Mouse (Mus musculus) lung, embryonic 16.5 days (tissue): Measurements from ENCODE around the gene Cct4. TPM values are rescaled to one million over a fixed set of nuclear protein-coding genes. Genes with fewer than 3 reads are reported as not detected.

Source experiments
- ATAC-seq: fragments of 200-750 bp; cut with Nextera tagmentation; 2 replicates; pipeline ENCODE4 v1.8.0; 2017; ENCODE audit warnings: low read depth, mild to moderate bottlenecking, moderate library complexity
- H3K27ac ChIP-seq: fragments of 300-500 bp; sonication (generic); 2 replicates; pipeline ENCODE4 v1.5.1; 2014; ENCODE audit warnings: mild to moderate bottlenecking, control low read depth, low read length
- H3K27me3 ChIP-seq: fragments of 300-500 bp; sonication (generic); 2 replicates; pipeline ENCODE4 v1.6.1; 2014; ENCODE audit warnings: low read depth, low read length, mixed read lengths; ENCODE audit not compliant: control insufficient read depth, insufficient read depth
- H3K36me3 ChIP-seq: fragments of 300-500 bp; sonication (generic); 2 replicates; pipeline ENCODE4 v1.6.1; 2014; ENCODE audit warnings: low read length; ENCODE audit not compliant: control insufficient read depth, insufficient read depth
- H3K4me1 ChIP-seq: fragments of 300-500 bp; sonication (generic); replicated peaks from 2 replicates; pipeline ENCODE4 v1.6.1; 2014; ENCODE audit warnings: low read length, mixed read lengths; ENCODE audit not compliant: control insufficient read depth, insufficient read depth
- H3K4me2 ChIP-seq: fragments of 300-500 bp; sonication (generic); 2 replicates; pipeline ENCODE4 v1.6.1; 2014; ENCODE audit warnings: low read depth, low read length, control low read depth
- H3K4me3 ChIP-seq: fragments of 300-500 bp; sonication (generic); 2 replicates; pipeline ENCODE4 v1.5.1; 2014; ENCODE audit warnings: mild to moderate bottlenecking, low read length, control low read depth
- H3K9ac ChIP-seq: fragments of 300-500 bp; sonication (generic); 2 replicates; pipeline ENCODE4 v1.6.1; 2014; ENCODE audit warnings: low read length, control low read depth
- H3K9me3 ChIP-seq: fragments of 300-500 bp; sonication (generic); 2 replicates; pipeline ENCODE4 v1.6.1; 2016; ENCODE audit warnings: low read length; ENCODE audit not compliant: control insufficient read depth
- WGBS: fragments of 180-500 bp; shearing (Covaris S2); extraction: QIAGEN DNeasy Blood & Tissue Kit; methylation state at CpG from one replicate; pipeline ENCODE4 v1.1.7; 2014; 5-methylcytosine and 5-hydroxymethylcytosine counted together
- polyA plus RNA-seq: library from polyadenylated mRNA; unstranded; fragments of >200 nt; fragmentation: Nextera tagmentation; extraction: Ambion mirVana; gene quantifications from 2 replicates; pipeline ENCODE4 v1.2.1, GENCODE M21; 2015

Cct4 gene
- 237 and 240 TPM in 2 replicates for polyA plus RNA-seq

DNA sequence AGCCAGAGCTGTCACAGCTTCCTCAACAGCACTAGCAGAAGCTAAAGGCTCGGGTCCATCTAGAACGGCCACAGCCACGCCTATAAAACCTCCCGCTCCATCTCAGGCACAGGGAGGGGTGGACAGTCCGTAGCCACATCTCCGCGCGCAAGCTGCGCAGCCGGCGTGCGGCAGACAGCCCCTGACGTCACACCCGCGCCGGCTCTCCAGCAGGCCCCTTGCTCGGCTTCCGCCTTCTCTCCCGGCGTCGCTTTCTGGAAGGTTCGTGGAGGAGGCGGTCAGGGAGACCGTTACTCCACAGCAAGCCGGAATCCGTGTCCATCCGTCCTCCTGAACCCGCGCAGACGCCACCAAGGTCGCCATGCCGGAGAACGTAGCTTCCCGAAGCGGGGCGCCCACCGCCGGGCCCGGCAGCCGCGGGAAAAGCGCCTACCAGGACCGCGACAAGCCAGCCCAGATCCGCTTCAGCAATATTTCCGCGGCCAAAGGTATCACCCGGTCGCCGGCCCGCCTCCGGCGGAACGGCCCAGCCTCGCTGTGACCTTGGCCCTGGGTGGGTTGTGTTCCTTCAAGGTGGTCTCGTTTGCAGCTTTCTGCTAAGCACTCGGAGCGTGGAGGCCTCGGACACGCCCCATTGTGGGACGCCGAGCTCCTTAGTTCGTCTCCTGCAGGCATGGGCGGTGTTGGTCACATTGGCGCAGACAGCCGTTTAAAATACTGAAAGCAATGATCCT is at the start of gene Cct4:
TSS of gene Cct4 (plus strand) at position 127 of the 734 bp plus-strand sequence.
- Histone ChIP-seq H3K36me3 (peaks cover 14% of the 10 kb centered on the region), H3K27me3 (no peaks in the 10 kb centered on the region), H3K9ac (peak within 1 kb of the TSS; percentile 88), H3K4me3 (peak within 1 kb of the TSS; percentile 97), H3K4me2 (peak within 1 kb of the TSS; percentile 91), H3K4me1 (peaks cover 8% of the 10 kb centered on the region), H3K9me3 (no peaks in the 10 kb centered on the region), H3K27ac (peak within 1 kb of the TSS; percentile 95)
- peak; percentile 99 for ATAC-seq
- under 1% methylated on average over 64 of the region's 66 CpGs for WGBS

- no peaks in the 10 kb centered on the region for H3K4me1 ChIP-seq
- H3K9ac ChIP-seq = no peak overlapping the region
- 87% methylated on average over 1 of the region's 1 CpGs for WGBS
- no peak overlapping the region for H3K4me3 ChIP-seq
- H3K27me3 ChIP-seq = no peaks in the 10 kb centered on the region
- H3K27ac ChIP-seq = no peak overlapping the region
- H3K4me2 ChIP-seq = no peak overlapping the region
- H3K36me3 ChIP-seq = no peaks in the 10 kb centered on the region
- no peaks in the 10 kb centered on the region for H3K9me3 ChIP-seq
- no peak for ATAC-seq
Observed at GRCm38 (mm10) chr11:22949101-22949500, 41.2 kb upstream of the Cct4 start.

- no peaks in the 10 kb centered on the region for H3K4me1 ChIP-seq
- WGBS = 86% methylated on average over 6 of the region's 6 CpGs
Observed at GRCm38 (mm10) chr11:22950131-22950530, 40.2 kb upstream of the Cct4 start.

DNA sequence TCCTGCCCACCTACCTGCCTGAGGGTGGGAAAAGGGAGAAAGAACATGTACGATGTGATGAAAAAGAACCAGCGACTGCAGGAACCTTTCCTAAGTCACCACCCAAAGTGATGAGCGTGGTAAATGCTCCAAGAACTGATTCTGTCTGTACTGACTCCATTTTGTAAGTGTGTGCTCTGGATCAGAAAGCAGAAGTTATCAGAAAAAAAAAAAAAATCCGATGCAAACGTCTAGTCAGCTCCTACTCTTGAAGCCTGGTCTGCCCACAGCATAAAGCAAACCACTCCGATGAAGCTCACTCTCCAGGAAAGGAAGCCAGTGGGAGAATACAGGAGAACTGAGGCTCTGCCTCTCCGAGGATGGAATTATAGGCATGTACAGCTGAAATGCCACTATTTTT is 37.7 kb upstream of the Cct4 start:
- H3K9ac ChIP-seq = no peak overlapping the region
- no peaks in the 10 kb centered on the region for H3K9me3 ChIP-seq
- no peak overlapping the region for H3K4me2 ChIP-seq
- no peak for ATAC-seq
- H3K4me1 ChIP-seq = no peaks in the 10 kb centered on the region
- no peaks in the 10 kb centered on the region for H3K36me3 ChIP-seq
- H3K27ac ChIP-seq = no peak overlapping the region
- H3K27me3 ChIP-seq = no peaks in the 10 kb centered on the region
- 85% methylated on average over 7 of the region's 7 CpGs for WGBS
- H3K4me3 ChIP-seq = no peak overlapping the region

More at GRCm38 (mm10) chr11:22950131-22950530, 40.2 kb upstream of the Cct4 start:
- H3K9me3 ChIP-seq = no peaks in the 10 kb centered on the region
- no peak overlapping the region for H3K27ac ChIP-seq
- H3K4me3 ChIP-seq = no peak overlapping the region
- no peaks in the 10 kb centered on the region for H3K36me3 ChIP-seq
- ATAC-seq = no peak
- no peak overlapping the region for H3K9ac ChIP-seq
- no peaks in the 10 kb centered on the region for H3K27me3 ChIP-seq
- H3K4me2 ChIP-seq = no peak overlapping the region

- H3K9me3 ChIP-seq = no peaks in the 10 kb centered on the region
- no peak overlapping the region for H3K4me2 ChIP-seq
- H3K36me3 ChIP-seq = no peaks in the 10 kb centered on the region
- ATAC-seq = no peak
- H3K27me3 ChIP-seq = no peaks in the 10 kb centered on the region
- no peak overlapping the region for H3K27ac ChIP-seq
- H3K4me3 ChIP-seq = no peak overlapping the region
- H3K4me1 ChIP-seq = no peaks in the 10 kb centered on the region
- no peak overlapping the region for H3K9ac ChIP-seq
- 92% methylated on average over 6 of the region's 6 CpGs for WGBS
Observed at GRCm38 (mm10) chr11:22956346-22956745, 34.0 kb upstream of the Cct4 start.

- H3K9me3 ChIP-seq = no peaks in the 10 kb centered on the region
- H3K9ac ChIP-seq = no peak overlapping the region
- H3K4me2 ChIP-seq = no peak overlapping the region
- H3K27me3 ChIP-seq = no peaks in the 10 kb centered on the region
- no peak overlapping the region for H3K27ac ChIP-seq
- H3K4me3 ChIP-seq = no peak overlapping the region
- no peaks in the 10 kb centered on the region for H3K36me3 ChIP-seq
- 74% methylated on average over 4 of the region's 4 CpGs for WGBS
- peak; percentile 73 for ATAC-seq
- no peaks in the 10 kb centered on the region for H3K4me1 ChIP-seq
Observed at GRCm38 (mm10) chr11:22956830-22957229, 33.5 kb upstream of the Cct4 start.

GRCm38 (mm10) chr11:22957791-22958374 is 32.4 kb upstream of the Cct4 start:
- Histone ChIP-seq H3K27me3 (no peaks in the 10 kb centered on the region), H3K9me3 (no peaks in the 10 kb centered on the region), H3K4me1 (no peaks in the 10 kb centered on the region), H3K36me3 (no peaks in the 10 kb centered on the region), H3K27ac (no peak overlapping the region), H3K4me2 (no peak overlapping the region), H3K9ac (no peak overlapping the region), H3K4me3 (no peak overlapping the region)
- WGBS = 93% methylated on average over 4 of the region's 4 CpGs
- ATAC-seq = no peak

DNA sequence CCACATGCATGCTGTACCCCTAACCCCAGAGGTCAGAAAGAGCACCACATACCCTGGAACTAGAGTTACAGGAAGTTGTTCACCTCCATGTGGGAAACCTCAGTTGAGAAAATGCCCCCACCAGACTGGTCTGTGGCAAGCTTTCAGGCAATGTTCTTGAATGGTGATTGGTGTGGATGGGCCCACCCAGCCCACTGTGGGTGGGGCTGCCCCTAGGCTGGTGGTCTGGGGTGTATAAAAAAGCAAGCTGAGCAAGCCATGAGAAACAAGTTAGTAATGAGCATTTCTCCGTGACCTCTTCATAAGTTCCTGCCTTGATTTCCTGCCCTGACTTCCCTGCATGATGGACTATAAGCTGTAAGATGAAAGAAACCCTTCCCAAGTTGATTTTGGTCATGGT is 28.2 kb upstream of the Cct4 start:
- H3K4me2 ChIP-seq = no peak overlapping the region
- H3K36me3 ChIP-seq = peaks cover 6% of the 10 kb centered on the region; the same call in 1 of the 2 replicates
- H3K4me1 ChIP-seq = no peaks in the 10 kb centered on the region
- no peak overlapping the region for H3K4me3 ChIP-seq
- peaks cover 2% of the 10 kb centered on the region for H3K9me3 ChIP-seq
- H3K27me3 ChIP-seq = no peaks in the 10 kb centered on the region
- no peak overlapping the region for H3K9ac ChIP-seq
- H3K27ac ChIP-seq = no peak overlapping the region
- WGBS = 94% methylated on average over 1 of the region's 1 CpGs
- no peak for ATAC-seq

- no peak overlapping the region for H3K4me2 ChIP-seq
- no peak overlapping the region for H3K9ac ChIP-seq
- no peak overlapping the region for H3K4me3 ChIP-seq
- peaks cover 6% of the 10 kb centered on the region; the same call in 1 of the 2 replicates for H3K36me3 ChIP-seq
- no peaks in the 10 kb centered on the region for H3K27me3 ChIP-seq
- no peaks in the 10 kb centered on the region for H3K4me1 ChIP-seq
- no peak overlapping the region for H3K27ac ChIP-seq
- ATAC-seq = no peak
- 77% methylated on average over 4 of the region's 4 CpGs for WGBS
- peaks cover 6% of the 10 kb centered on the region for H3K9me3 ChIP-seq
Observed at GRCm38 (mm10) chr11:22964401-22964800, 25.9 kb upstream of the Cct4 start.
